Mouse (Mus musculus): ENCODE results near the gene Papola.
A peak's percentile ranks its signal among the peaks of the same experiment; 100 is the strongest.
"Not testable (repeated sequence)": the region's sequence is repeated elsewhere in the genome, so short reads cannot be mapped to it uniquely, and the experiment has no call there.

Gene Papola

GRCm38 (mm10) chr12:105806205-105806604 is 21.7 kb downstream of the Papola start:
- no peak for DNase-seq

DNA sequence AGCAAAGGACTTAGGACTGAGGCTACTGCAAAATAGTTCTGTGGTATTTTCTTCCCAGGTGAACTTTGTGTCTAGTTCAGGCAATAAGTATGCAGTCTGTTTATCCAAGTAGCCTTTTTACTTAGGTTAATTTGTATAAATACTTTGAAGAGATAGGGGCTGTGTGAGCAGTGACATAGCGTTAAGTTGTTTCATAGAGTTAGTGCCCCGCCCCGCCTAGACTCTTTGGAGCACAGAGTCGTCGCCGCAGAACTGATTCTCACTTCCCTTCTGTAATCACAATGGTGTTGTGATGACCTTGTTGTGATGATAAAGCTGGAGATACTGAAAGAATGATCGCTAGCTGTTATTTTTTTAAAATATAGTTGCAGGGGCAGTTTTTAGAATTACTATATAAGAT is 22.9 kb downstream of the Papola start:
- DNase-seq, result no peak

GRCm38 (mm10) chr12:105808945-105809344 is 24.5 kb downstream of the Papola start:
- DNase-seq, result no peak

GRCm38 (mm10) chr12:105810608-105811007 is 26.1 kb downstream of the Papola start:
- DNase-seq, result no peak

DNA sequence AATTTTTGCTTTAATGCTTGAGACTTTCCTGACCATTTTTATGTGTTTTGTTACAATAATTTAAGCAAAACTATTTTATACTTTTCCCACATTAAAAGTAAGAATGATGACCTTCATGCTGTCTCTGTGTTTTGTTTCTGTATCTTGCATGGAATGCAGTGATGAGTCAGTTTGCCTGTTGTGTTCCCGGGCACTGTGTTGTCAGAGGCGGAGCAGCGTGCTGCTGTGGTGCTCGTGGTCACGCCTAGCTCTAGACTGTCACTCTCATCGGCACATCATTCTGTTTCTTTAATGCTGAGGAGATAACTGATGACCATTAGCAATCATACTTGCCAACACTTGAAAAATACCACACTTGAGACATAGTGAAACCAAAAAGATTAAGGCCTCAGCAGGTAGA is 29.5 kb downstream of the Papola start:
- no peak for DNase-seq

- DNase-seq, result no peak
Observed at GRCm38 (mm10) chr12:105823472-105823871, 39.0 kb downstream of the Papola start.

DNA sequence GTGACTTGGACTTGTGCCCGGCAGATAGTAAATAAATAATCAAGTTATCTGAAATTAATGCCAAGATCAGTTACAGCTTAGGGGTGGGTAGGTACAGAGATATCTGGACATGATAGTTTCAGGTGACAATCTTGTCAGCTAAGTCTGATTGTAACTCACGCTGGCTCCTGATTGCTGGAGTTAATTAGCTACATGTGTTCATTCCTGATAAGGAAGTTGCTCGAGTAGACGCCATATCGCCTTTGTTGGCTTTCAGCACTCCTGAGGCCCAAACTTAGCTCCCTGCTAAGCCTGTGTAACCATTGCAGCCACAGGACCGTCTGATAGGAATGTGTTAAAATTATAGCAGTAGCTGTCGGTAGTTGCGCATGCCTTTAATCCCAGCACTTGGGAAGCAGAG is 40.2 kb downstream of the Papola start:
- DNase-seq, result no peak

DNA sequence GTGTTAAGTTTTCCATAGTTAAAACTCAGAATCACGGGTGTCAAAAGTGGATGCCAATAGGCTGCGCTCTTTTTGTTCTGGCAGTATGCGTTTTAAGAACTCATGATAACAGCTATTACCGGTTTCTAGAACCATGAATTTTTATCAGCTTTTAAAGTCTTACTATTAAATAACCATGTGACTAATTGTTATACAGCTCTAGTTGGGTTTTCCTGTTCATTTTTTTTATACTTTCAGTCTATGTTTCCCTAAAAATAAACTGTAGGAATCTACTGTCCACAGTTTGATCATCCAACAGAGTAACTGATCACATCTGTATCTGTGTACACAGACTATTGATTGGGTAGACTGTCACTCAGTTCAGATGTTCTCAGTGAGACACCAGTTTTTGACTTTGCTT is 40.8 kb downstream of the Papola start:
- no peak for DNase-seq

DNA sequence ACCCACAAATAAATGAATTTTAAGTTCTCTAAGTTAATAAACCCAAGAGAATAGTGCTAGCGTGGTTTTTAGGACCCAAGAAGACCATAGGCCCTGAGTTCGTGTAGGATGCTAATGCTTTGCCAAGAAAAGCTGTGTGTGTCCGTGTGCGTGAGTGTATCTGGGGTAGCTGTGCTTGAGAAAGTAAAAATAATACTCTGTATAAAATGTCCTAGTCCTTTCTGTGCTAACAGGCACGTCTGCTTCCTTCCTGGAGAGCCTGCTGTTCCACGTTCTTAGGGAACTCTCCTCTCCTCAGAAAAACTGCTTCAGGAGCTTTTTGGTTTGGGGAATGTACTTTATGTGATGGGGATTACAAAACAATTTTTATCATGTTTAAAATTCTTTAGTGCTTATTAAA is 48.0 kb downstream of the Papola start:
- DNase-seq, result no peak

- DNase-seq, result no peak
Observed at GRCm38 (mm10) chr12:105834926-105835325, 50.4 kb downstream of the Papola start.

DNA sequence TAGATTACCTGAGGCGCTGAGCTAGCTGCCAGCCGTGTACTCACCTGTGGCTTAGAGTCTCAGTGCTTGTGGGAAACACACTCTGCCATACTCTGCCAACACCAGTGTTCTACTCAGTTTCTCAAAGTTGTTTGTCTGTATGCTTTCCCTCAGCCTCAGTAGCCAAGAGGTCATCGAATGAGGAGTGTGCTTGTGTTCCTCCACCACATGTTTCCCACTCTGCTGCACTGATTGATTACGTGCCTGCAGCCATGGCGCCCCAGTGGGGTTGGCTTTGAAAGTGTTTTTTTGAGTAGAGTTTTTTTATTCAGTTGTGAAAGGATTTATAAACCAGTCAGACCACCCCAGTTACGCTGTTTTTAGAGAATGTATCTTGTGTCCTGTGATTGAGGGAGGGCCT is 51.1 kb downstream of the Papola start:
- DNase-seq, result no peak

DNA sequence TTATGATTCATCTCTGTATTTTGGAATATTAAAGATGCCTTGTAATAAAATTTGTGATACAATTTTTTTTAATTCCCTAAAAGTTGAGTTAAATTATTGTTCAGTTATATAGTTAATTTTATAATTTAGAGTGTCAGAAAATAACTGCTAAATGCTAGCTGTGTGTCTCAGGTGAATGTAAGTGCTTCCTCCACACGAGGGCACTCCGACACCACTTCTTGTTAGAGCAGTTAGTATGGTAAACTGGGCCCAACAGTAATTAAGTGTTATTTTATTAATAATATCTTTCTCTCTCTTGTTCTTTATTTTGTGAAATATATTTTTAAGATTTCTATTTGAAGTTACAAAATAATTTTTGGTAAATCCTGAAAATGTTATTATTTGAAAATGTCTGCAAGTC is 51.7 kb downstream of the Papola start:
- peak; percentile 41 for DNase-seq

DNA sequence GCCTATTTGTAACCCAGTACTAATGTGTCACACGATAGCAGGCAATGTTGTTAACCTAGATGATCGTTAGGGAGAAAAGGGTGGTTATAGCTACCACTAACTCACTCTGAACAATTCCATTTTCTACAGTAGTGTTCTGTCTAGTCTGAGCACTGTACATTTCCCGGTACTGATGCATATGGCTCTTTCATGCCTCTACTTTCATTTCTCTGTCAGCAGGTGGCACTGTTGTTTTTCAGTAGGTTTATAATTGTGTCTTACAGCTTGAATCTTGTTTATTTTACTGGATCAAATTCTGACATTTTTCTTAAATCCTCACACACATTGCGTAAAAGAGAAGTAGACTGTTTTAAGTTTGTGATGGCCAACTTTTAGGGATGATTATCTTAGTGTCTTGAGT is 54.6 kb downstream of the Papola start:
- no peak for DNase-seq

DNA sequence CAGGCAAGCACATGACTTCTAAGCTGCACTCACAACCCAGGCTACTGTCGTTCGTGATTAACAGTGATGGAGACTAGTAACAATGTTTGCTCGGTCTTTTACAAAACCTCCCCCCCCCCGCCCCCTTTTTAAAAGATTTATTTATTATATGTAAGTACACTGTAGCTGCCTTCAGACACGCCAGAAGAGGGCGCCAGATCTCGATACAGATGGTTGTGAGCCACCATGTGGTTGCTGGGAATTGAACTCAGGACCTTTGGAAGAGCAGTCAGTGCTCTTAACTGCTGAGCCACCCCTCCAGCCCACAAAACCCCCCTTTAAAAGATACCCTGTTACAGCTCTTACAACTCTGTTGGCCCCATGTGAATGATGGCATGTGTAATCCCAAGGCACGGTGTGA is 56.1 kb downstream of the Papola start:
- not testable (repeated sequence) for DNase-seq

DNA sequence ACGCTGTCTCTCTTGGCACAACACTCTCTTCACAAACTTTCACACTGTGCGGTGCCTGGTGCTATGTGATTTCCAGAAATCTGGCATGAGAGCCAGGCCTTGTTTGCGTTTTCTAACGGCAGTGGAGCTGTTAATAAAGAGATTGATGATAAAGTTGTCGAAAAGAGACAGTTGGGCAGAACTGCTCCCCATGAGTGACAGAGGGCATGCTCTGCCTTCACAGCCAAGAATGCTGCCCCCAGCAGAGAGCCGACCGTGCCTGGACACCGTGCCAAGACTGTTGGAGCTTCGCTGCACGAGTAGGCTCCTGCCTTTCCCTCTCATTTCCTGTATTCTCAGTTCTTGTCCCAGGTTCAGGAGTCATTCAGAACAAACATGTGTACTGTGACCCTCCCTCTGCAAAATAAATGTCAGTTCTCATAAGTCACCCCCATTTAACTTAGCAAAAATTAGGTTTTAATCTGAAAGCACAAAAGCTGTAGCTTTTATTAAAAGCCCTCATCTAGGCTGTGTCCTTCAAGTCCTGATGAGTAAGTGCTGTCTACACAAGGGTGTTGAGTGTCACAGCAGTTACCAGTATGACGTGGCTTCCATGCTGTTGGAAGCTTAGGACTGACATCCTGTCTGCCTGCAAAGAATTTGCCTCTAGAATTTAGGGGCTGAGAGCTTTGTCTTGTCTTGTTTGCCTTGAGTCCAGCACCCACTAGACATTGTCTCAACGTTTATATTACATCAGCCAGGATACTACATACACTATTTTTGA is 58.9 kb downstream of the Papola start:
- DNase-seq, result no peak

DNA sequence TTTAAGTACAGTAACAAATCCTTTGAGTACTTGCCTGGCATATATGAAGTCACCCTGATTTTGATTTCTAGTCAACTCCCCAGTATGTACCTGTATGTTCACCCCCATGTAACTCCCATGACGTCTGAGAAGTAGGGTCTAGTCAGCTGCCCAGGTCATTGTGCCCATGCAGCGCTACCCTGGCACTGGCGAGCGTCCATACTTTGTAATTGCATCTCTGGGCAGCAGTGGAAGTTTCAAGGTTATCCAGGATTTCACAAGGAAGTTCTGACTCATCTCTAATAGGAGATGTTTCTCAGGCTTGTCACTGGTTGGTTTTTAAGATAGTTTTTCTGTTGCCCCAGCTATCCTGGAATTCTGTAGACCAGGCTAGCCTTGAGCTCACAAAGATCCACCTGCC is 59.9 kb downstream of the Papola start:
- no peak for DNase-seq

DNA sequence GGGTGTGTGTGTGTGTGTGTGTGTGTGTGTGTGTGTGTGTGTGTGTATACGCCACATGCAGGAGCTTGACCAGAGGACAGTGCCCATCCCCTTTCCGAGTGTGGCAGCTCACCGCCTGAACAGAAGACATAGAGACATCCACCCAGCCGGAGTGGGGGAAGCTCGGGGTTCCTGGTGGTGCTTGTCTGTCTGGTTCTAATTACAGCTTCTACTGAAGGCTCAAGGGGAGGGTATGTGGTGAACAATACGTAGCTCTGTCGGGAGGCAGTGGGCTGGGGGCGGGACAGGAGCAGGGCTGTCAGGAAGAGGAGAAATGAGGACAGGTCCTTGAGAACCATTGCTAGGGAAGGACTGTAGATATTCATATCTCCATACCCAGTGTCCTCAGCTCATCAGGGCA is 64.6 kb downstream of the Papola start:
- no peak for DNase-seq

DNA sequence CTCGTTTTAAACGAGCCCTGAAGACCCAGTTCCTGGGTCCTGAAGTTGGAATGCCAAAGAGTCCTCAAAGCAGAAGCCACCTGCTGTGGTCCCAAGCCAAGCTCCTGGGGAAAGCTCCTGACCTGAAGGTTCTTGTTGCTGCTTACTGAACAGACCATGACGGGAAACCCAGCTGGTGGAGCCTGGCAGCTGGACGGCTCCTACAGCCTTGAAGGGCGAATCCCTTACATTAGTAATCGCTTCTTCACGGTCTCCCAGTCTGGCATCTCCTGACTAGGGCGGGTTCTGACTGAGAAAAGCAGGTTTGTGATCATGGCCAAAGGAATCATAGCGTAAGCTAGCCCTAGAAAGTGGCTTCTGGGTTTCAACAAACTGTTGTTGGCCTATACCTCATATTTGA is 66.2 kb downstream of the Papola start:
- DNase-seq, result no peak

GRCm38 (mm10) chr12:105852798-105853197 is 68.3 kb downstream of the Papola start:
- DNase-seq, result no peak

DNA sequence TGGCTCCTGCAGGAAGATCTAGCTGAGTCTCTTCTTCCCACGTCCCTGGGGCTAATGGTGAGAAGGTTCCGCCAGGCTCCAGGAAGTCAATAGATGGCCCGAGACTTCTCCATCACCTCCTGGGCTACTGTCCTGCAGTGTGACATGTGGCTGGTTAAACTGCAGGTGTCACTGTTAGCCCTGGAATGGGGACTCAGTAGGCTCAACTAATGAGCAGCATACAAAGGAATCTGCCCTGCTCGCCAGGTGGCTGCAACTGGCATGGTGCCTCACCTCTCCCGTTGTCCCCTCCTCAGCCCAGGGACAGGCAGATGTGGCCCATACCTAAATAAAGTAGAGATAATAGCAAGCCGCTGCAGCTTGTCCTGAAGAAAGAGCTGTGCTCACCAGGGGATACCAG is 70.1 kb downstream of the Papola start:
- no peak for DNase-seq

DNA sequence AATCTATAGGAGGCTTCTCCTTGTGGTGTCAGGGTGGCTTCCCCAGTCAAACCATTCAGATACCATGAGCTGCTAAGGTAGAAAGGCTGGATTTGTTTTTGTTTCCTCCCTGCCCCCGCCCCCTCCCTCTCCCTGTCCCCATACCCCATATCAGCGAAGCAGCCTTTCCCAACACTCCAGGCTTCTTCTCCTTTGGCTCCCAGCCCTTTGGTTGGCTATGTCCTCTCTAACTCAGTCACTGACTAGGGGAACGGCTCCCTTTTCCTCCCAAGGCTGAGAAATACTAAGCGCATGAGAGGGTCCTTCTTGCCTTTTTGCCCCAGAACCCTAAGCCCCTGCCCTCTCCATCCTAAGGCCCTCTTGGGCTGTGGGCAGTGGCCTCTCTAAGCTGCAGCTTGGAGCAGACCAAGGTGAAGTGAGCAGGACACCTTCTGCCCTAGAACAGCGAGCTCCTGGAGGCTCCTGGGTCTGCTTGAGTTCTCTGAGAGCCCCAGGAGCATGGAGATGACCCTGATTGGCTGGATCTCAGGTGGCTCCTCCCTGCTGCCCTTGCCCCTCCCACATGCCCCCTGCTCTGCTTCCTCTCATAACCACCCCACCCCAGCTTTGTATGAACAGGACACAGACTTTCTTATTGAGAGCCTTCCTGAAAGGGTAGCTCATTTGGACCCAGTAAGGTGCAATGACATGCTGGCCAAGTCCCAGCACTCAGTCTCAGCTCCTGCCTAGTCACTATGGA is 73.6 kb downstream of the Papola start:
- DNase-seq, result no peak

GRCm38 (mm10) chr12:105862072-105862471 is 77.6 kb downstream of the Papola start:
- DNase-seq, result no peak

DNA sequence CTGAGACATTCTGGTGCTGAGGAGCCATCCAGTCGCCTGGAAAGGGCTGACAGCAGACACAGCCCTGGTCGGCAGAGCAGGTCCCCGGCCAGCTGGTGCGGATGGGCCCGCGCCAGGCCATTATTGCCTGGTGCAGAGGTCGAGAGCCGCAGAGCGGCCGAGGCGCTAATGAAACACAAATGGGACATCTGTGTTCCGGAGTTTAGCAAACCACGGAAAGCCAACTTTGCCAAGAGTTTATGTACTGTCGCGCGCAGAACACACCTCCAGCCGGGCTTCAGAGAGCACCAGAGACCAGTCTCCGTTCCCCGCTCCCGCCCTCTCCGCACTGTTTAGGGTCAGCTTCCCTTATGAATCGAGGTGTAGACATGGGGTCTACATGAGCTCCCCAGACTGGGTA is 78.1 kb downstream of the Papola start:
- DNase-seq, result peak; percentile 20

DNA sequence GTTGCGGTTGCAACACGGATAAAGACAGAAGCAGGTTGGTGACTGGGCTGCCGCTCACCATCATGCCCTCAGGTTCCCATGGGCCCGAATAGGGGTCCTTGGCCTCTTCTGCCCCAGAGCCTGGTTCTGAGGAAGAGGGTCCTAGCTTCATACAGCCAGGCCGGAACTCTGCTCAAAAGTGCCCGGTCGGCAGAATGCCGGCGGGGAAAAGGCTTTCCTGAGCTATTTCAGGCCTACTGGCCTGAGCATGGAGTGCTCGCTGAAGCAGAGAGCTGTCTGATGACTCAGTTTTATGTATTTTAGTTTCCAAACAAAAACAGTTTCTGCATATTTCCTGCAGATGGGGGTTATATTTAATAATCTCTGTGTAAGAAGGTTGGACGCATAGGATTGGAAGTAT is 78.9 kb downstream of the Papola start:
- no peak for DNase-seq

DNA sequence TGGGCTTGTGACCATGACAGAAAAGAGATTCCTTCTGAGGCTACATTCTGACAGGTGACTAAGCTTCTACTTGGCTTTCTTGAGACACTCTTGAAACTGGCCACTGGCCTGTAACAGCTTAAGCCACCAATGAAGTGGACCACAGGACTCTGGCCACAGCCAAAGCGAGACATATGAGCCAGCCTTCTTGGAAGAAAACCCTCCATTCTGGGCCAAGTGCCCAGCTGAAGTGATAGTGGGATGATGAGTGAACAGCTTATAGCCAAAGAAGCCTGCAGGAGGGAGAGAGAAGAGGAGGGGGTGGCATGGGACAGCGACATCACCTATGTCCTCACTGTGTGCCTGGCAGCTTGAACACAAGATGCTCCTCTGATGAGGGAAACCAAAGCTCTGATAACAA is 83.2 kb downstream of the Papola start:
- DNase-seq, result no peak

Data from lung, postnatal 14 days (tissue).